In the genomic region with DNA sequence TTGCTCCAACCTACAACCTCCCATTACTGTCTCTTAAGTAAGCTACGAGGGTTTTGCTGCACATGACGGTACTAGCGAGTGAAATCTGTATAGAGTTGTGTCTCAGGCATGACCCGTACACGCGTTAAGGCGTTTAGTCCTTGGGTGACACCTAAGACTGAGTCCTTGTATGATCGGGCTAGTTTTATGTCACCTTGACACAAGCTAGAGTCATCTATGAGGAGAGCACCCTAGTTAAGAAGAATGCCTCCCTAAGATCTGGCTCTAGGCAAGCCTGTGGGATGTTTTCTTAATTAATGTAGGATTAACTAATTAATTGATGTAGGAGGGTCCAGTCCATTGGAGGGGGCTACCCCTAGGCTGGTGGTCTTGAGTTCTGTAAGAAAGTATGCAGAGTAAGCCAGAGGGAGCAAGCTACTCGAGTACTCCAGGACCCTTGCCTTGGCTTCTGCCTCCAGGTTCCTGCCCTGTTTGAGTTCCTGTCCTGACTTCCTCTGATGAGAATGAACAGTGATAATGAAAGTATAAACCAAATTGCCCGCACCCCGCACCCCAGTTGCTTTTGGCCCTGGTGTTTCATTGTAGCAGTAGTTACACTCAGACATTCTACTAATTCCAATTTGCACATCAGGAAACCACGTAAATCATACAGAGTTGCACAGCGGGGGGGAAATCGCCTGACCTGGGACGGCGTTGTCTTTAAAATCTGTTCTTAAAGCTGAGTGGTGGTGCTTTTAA, we compare ENCODE assay signal across 8 mouse cellular contexts. TPM values are rescaled to one million over a fixed set of nuclear protein-coding genes. Genes with fewer than 3 reads are reported as not detected.
DNase-seq lines count a peak whose midpoint lies in the region; ATAC-seq and TF ChIP-seq lines count a peak whose summit lies in the region.

No protein-coding gene starts in this region.

- no peak for TF ChIP-seq POLR2A in cerebellum, adult 2 months (IDR thresholded peaks at IDR 0.05; ENCODE audit: borderline replicate concordance, insufficient read depth, low read length)

- peak overlapping the region; percentile 86 for H3K4me2 ChIP-seq in forebrain, postnatal 0 days (ENCODE audit: low read depth)
- H3K4me2 ChIP-seq in intestine, embryonic 14.5 days (ENCODE audit: low read length) = peak overlapping the region; percentile 69
- H3K4me2 ChIP-seq in liver, embryonic 15.5 days = peak overlapping the region; percentile 84

- H3K27me3 ChIP-seq in cerebellum, adult 2 months (ENCODE audit: control insufficient read depth, insufficient read depth, low read length) = no peaks in the 10 kb centered on the region
- H3K27me3 ChIP-seq in forebrain, postnatal 0 days (ENCODE audit: insufficient read depth, low read length) = no peaks in the 10 kb centered on the region
- H3K27me3 ChIP-seq in intestine, embryonic 14.5 days (replicated peaks; ENCODE audit: control insufficient read depth, insufficient read depth, low read length) = no peaks in the 10 kb centered on the region
- H3K27me3 ChIP-seq in liver, embryonic 15.5 days = no peaks in the 10 kb centered on the region

- no peak overlapping the region for H3K9ac ChIP-seq in forebrain, postnatal 0 days
- H3K9ac ChIP-seq in intestine, embryonic 14.5 days (ENCODE audit: low read length) = peak overlapping the region; percentile 37
- peak overlapping the region; percentile 56 for H3K9ac ChIP-seq in liver, embryonic 15.5 days

- peak; percentile 3; the same call in 1 of the 2 replicates for ATAC-seq in forebrain, postnatal 0 days
- ATAC-seq in intestine, embryonic 14.5 days (replicated peaks; ENCODE audit: low FRiP score, low TSS enrichment, low read depth) = peak; percentile 42
- ATAC-seq in liver, embryonic 15.5 days (ENCODE audit: insufficient read depth) = peak; percentile 49

- peaks cover 4% of the 10 kb centered on the region for H3K4me1 ChIP-seq in cerebellum, adult 2 months (ENCODE audit: control insufficient read depth, insufficient read depth, low read length)
- H3K4me1 ChIP-seq in forebrain, postnatal 0 days (ENCODE audit: insufficient read depth) = peaks cover 15% of the 10 kb centered on the region
- peaks cover 11% of the 10 kb centered on the region for H3K4me1 ChIP-seq in intestine, embryonic 14.5 days (replicated peaks; ENCODE audit: control insufficient read depth, insufficient read depth, low read length)
- peaks cover 31% of the 10 kb centered on the region for H3K4me1 ChIP-seq in liver, embryonic 15.5 days (replicated peaks)

- peak; percentile 6 to 41 for DNase-seq in urinary bladder, adult 18-20 months (ENCODE audit: low spot score in 2 of 2)
- DNase-seq in urinary bladder, postnatal 10 days (ENCODE audit: low spot score) = no peak
- DNase-seq in cerebellum, adult 2 months = peak; percentile 32 to 34
- DNase-seq in forebrain, postnatal 0 days = peak; percentile 6
- peak; percentile 74 for DNase-seq in intestine, embryonic 14.5 days (ENCODE audit: low spot score)
- peak; percentile 38 for DNase-seq in neural tube, embryonic 10.5 days (ENCODE audit: extremely low spot score, low spot score)
- DNase-seq in right cerebral cortex, postnatal 4 days = no peak

- H3K4me3 ChIP-seq in cerebellum, adult 2 months (replicated peaks; ENCODE audit: insufficient read depth, low read depth, low read length) = peak overlapping the region; percentile 55
- peak overlapping the region; percentile 91 for H3K4me3 ChIP-seq in forebrain, postnatal 0 days (ENCODE audit: low read depth, low read length)
- peak overlapping the region; percentile 95 for H3K4me3 ChIP-seq in intestine, embryonic 14.5 days (ENCODE audit: low read depth, low read length)
- H3K4me3 ChIP-seq in liver, embryonic 15.5 days (replicated peaks) = peak overlapping the region; percentile 73

- H3K9me3 ChIP-seq in forebrain, postnatal 0 days (ENCODE audit: low read length) = no peaks in the 10 kb centered on the region
- H3K9me3 ChIP-seq in intestine, embryonic 14.5 days (ENCODE audit: control insufficient read depth, low read length) = no peaks in the 10 kb centered on the region
- no peaks in the 10 kb centered on the region for H3K9me3 ChIP-seq in liver, embryonic 15.5 days (replicated peaks)

- no peak overlapping the region for H3K27ac ChIP-seq in cerebellum, adult 2 months (ENCODE audit: insufficient read depth, low read length)
- no peak overlapping the region for H3K27ac ChIP-seq in forebrain, postnatal 0 days (ENCODE audit: low read depth, low read length)
- no peak overlapping the region for H3K27ac ChIP-seq in intestine, embryonic 14.5 days (ENCODE audit: low read depth)
- H3K27ac ChIP-seq in liver, embryonic 15.5 days (replicated peaks) = 0 out of 2 replicates have a peak overlapping the region, but pooled peaks have one; percentile 29

- no peaks in the 10 kb centered on the region for H3K36me3 ChIP-seq in forebrain, postnatal 0 days (ENCODE audit: insufficient read depth)
- peaks cover 7% of the 10 kb centered on the region; the same call in 1 of the 2 replicates for H3K36me3 ChIP-seq in intestine, embryonic 14.5 days (ENCODE audit: control insufficient read depth, insufficient read depth, low read length)
- peaks cover 5% of the 10 kb centered on the region; the same call in 1 of the 2 replicates for H3K36me3 ChIP-seq in liver, embryonic 15.5 days (replicated peaks)

- WGBS in cerebellum, adult 2 months = 14% methylated on average over 16 of the region's 16 CpGs
- WGBS in forebrain, postnatal 0 days = 13% methylated on average over 16 of the region's 16 CpGs
- WGBS in intestine, embryonic 14.5 days = 26% methylated on average over 16 of the region's 16 CpGs
- 8% methylated on average over 16 of the region's 16 CpGs for WGBS in liver, embryonic 15.5 days (ENCODE audit: insufficient replicate concordance)

- no peak for TF ChIP-seq CTCF in cerebellum, adult 2 months (IDR thresholded peaks at IDR 0.05; ENCODE audit: borderline replicate concordance, insufficient read depth, low read depth, low read length)
- no peak for TF ChIP-seq CTCF in forebrain, postnatal 0 days (IDR thresholded peaks at IDR 0.05; ENCODE audit: low read depth)

RNA-seq across cellular contexts. Expression of a gene that starts 0.9 kb away (rescaled TPM):
- 20.2 and 20.5 TPM in 2 replicates for polyA plus RNA-seq in cerebellum, adult 2 months (2012; rRNA removed)
- 16.5 and 23.5 TPM in 2 replicates for total RNA-seq in forebrain, postnatal 0 days (2014; rRNA removed)
- 13.2 and 24.5 TPM in 2 replicates for polyA plus RNA-seq in forebrain, postnatal 0 days (2015; fragmentation: Nextera tagmentation; extraction: Ambion mirVana)
- polyA plus RNA-seq in intestine, embryonic 14.5 days (2014; fragmentation: Nextera tagmentation; extraction: Ambion mirVana) = 20.8 and 22.6 TPM in 2 replicates
- 8.4 and 8.7 TPM in 2 replicates for polyA plus RNA-seq in liver, embryonic 15.5 days (2015; fragmentation: Nextera tagmentation; extraction: Ambion mirVana)

Comparison
In these comparisons a context has a peak if more than half of its experiments do, and no peak if none do; other contexts are left out.
1. DNase-seq: peak in urinary bladder, adult 18-20 months (2 of 2), cerebellum, adult 2 months (2 of 2), forebrain, postnatal 0 days (single experiment), intestine, embryonic 14.5 days (single experiment) and neural tube, embryonic 10.5 days (single experiment); none in urinary bladder, postnatal 10 days (single experiment) and right cerebral cortex, postnatal 4 days (single experiment).
2. Peak in every context shown above with its lines, with median percentiles within 50 percentile points of each other: H3K4me3 ChIP-seq, ATAC-seq and H3K4me2 ChIP-seq.